Mouse (Mus musculus) cerebellum, postnatal 25 days (tissue): ENCODE results near the gene Best2.

Experiments used
- DNase-seq, 2 experiments: peaks; one replicate each; pipeline ENCODE4 v3.0.0; 2021; ENCODE audit warnings: mixed read lengths in 2 of 2

The Best2 gene

GRCm38 (mm10) chr8:85021514-85022055 is 7.3 kb upstream of the Best2 start:
- DNase-seq, result no peak

GRCm38 (mm10) chr8:85017209-85017608 is 2.9 kb upstream of the Best2 start:
- DNase-seq, result no peak

- no peak for DNase-seq
Observed at GRCm38 (mm10) chr8:85016724-85017123, 2.4 kb upstream of the Best2 start.

GRCm38 (mm10) chr8:85013230-85013840 is 996 bp downstream of the Best2 start:
- peak; percentile 73 to 82 for DNase-seq

GRCm38 (mm10) chr8:85011242-85011641 is 3.1 kb downstream of the Best2 start:
- DNase-seq, result no peak

GRCm38 (mm10) chr8:85007686-85008085 is 6.6 kb downstream of the Best2 start:
- no peak for DNase-seq

- DNase-seq, result peak; percentile 96 to 98
Observed at GRCm38 (mm10) chr8:84997649-84998295, 16.6 kb downstream of the Best2 start.

- no peak for DNase-seq
Observed at GRCm38 (mm10) chr8:84996978-84997377, 17.4 kb downstream of the Best2 start.

- no peak for DNase-seq
Observed at GRCm38 (mm10) chr8:84995680-84996079, 18.7 kb downstream of the Best2 start.

GRCm38 (mm10) chr8:84994375-84994774 is 20.0 kb downstream of the Best2 start:
- DNase-seq, result no peak

- DNase-seq, result peak in 1 of 2 experiments; percentile 72
Observed at GRCm38 (mm10) chr8:84990836-84991235, 23.5 kb downstream of the Best2 start.

GRCm38 (mm10) chr8:84990349-84990748 is 24.0 kb downstream of the Best2 start, which contains the start of gene Hook2:
Hook2 (plus strand) TSS chr8:84990603.
- DNase-seq, result peak; percentile 96 to 98

GRCm38 (mm10) chr8:84989810-84990209 is 24.5 kb downstream of the Best2 start:
- DNase-seq, result peak; percentile 92 to 95

GRCm38 (mm10) chr8:84989311-84989731 is 25.0 kb downstream of the Best2 start:
- peak in 1 of 2 experiments; percentile 63 for DNase-seq

- DNase-seq, result no peak
Observed at GRCm38 (mm10) chr8:84987903-84988302, 26.4 kb downstream of the Best2 start.

GRCm38 (mm10) chr8:84987388-84987787 is 26.9 kb downstream of the Best2 start:
- no peak for DNase-seq

GRCm38 (mm10) chr8:84986379-84986945 is 27.9 kb downstream of the Best2 start:
- DNase-seq, result no peak

GRCm38 (mm10) chr8:84985684-84986378 is 28.5 kb downstream of the Best2 start:
- peak; percentile 93 to 94 for DNase-seq

GRCm38 (mm10) chr8:84985049-84985683 is 29.2 kb downstream of the Best2 start:
- peak in 1 of 2 experiments; percentile 2 for DNase-seq

- DNase-seq, result peak in 1 of 2 experiments; percentile 27
Observed at GRCm38 (mm10) chr8:84984294-84985048, 29.9 kb downstream of the Best2 start.

- DNase-seq, result no peak
Observed at GRCm38 (mm10) chr8:84982499-84983011, 31.8 kb downstream of the Best2 start.
